Mouse (Mus musculus) stomach, postnatal 0 days (tissue): ENCODE measurements around the gene Lpp.

Experiments
- CTCF ChIP-seq: IDR thresholded peaks from 2 replicates; pipeline ENCODE4 v1.5.1; 2016; ENCODE audit warnings: antibody characterized with exemption, low read depth, mild to moderate bottlenecking, moderate library complexity
- EP300 ChIP-seq: optimal IDR thresholded peaks from 2 replicates; pipeline ENCODE3; 2016; ENCODE audit warnings: antibody characterized with exemption

DNA sequence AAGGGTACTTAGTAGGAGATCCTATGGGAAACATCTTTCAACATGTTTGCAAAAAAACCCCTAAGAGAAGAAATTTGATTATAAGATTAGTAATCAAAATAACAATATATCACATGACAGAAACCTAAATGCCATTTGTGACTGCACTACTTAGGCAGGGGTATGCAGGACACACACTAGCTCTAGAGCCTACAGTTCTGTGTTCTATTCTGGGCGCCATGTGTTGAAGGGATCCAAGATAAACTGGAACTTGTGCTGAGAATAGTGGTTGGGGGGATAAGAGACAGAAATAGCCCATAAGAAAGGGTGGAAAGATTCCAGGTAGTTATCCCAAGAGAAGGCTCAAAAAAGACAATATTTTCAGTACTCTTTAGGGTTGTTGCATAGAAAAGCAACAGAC is 565.4 kb downstream of the Lpp start:
- no peak for TF ChIP-seq CTCF
- TF ChIP-seq EP300 = no peak
